Mouse (Mus musculus): ENCODE results near the gene Gm20695. TPM values are rescaled to one million over a fixed set of nuclear protein-coding genes. Genes with fewer than 3 reads are reported as not detected.

Gm20695 gene
- total RNA-seq, 2 experiments from 2014 or later = 0.91 TPM; not detected in 1

- no peak for DNase-seq (ENCODE audit: low spot score in 2 of 2)
- TF ChIP-seq CTCF (conservative IDR thresholded peaks at IDR 0.05) = no peak
- Histone ChIP-seq H3K27ac (no peak overlapping the region), H3K4me3 (no peak overlapping the region)
Measured at GRCm38 (mm10) chr16:3855776-3856175, 28.7 kb upstream of the Gm20695 start.

DNA sequence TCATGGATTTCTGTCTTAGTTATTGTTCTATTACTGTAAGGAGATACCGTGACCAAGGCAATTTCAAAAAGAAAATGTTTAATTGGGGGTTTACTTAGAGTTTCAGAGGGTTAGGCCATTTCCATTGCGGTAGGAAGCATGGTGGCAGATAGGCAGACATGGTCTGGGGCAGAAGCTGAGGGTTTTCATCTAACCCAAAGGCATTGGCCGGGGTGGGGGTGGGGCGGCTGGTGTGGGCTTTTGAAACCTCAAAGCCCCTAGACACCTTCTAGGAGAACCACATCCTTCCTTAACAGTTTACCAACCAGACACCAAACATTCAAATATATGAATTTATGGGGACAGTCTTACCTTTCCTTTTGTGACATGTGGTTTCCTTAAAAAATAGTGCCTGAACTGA, 25.2 kb upstream of the Gm20695 start:
- Histone ChIP-seq H3K4me3 (no peak overlapping the region), H3K27ac (no peak overlapping the region)
- TF ChIP-seq CTCF (conservative IDR thresholded peaks at IDR 0.05) = no peak

GRCm38 (mm10) chr16:3871815-3872214, 12.6 kb upstream of the Gm20695 start:
- no peak for DNase-seq (ENCODE audit: low spot score in 2 of 2)
- Histone ChIP-seq H3K27ac (peak overlapping the region; percentile 63), H3K4me3 (peak overlapping the region; percentile 69)
- TF ChIP-seq CTCF (conservative IDR thresholded peaks at IDR 0.05) = no peak

More for the DNA sequence above, 25.2 kb upstream of the Gm20695 start:
- DNase-seq (ENCODE audit: low spot score in 2 of 2) = no peak

- DNase-seq (ENCODE audit: low spot score in 2 of 2) = peak; percentile 78 to 92
- Histone ChIP-seq H3K4me3 (peak within 1 kb of the TSS; percentile 69), H3K27ac (peak within 1 kb of the TSS; percentile 63)
- TF ChIP-seq CTCF (conservative IDR thresholded peaks at IDR 0.05) = 0 out of 2 replicates have a peak, but pooled peaks have one; percentile 10
Measured at GRCm38 (mm10) chr16:3872216-3873047, 12.0 kb upstream of the Gm20695 start, which contains the start of gene Naa60. TSS of gene Naa60 (plus strand) at chr16:3872375.

GRCm38 (mm10) chr16:3876346-3876745, 8.1 kb upstream of the Gm20695 start:
- no peak overlapping the region for H3K27ac ChIP-seq
- TF ChIP-seq CTCF (conservative IDR thresholded peaks at IDR 0.05) = no peak
- no peak for DNase-seq (ENCODE audit: low spot score in 2 of 2)
- no peak overlapping the region for H3K4me3 ChIP-seq

GRCm38 (mm10) chr16:3885065-3885670, 720 bp downstream of the Gm20695 start:
- DNase-seq (ENCODE audit: low spot score in 2 of 2) = no peak
- no peak for TF ChIP-seq CTCF (conservative IDR thresholded peaks at IDR 0.05)
- peak overlapping the region; percentile 99 for H3K27ac ChIP-seq
- H3K4me3 ChIP-seq = peak overlapping the region; percentile 79

GRCm38 (mm10) chr16:3891621-3892295, 7.3 kb downstream of the Gm20695 start:
- peak in 1 of 2 experiments; percentile 42 for DNase-seq (ENCODE audit: low spot score in 2 of 2)
- no peak overlapping the region for H3K27ac ChIP-seq
- H3K4me3 ChIP-seq = no peak overlapping the region
- no peak for TF ChIP-seq CTCF (conservative IDR thresholded peaks at IDR 0.05)

GRCm38 (mm10) chr16:3893739-3894138, 9.3 kb downstream of the Gm20695 start:
- DNase-seq (ENCODE audit: low spot score in 2 of 2) = no peak
- H3K27ac ChIP-seq = no peak overlapping the region
- no peak for TF ChIP-seq CTCF (conservative IDR thresholded peaks at IDR 0.05)
- no peak overlapping the region for H3K4me3 ChIP-seq

- H3K4me3 ChIP-seq = no peak overlapping the region
- no peak for TF ChIP-seq CTCF (conservative IDR thresholded peaks at IDR 0.05)
- peak overlapping the region; percentile 9 for H3K27ac ChIP-seq
- no peak for DNase-seq (ENCODE audit: low spot score in 2 of 2)
Measured at GRCm38 (mm10) chr16:3895173-3895792, 10.8 kb downstream of the Gm20695 start.

GRCm38 (mm10) chr16:3896046-3896445, 11.6 kb downstream of the Gm20695 start:
- Histone ChIP-seq H3K27ac (no peak overlapping the region), H3K4me3 (no peak overlapping the region)
- DNase-seq (ENCODE audit: low spot score in 2 of 2) = no peak
- TF ChIP-seq CTCF (conservative IDR thresholded peaks at IDR 0.05) = no peak

- no peak for TF ChIP-seq CTCF (conservative IDR thresholded peaks at IDR 0.05)
- no peak overlapping the region for H3K27ac ChIP-seq
- DNase-seq (ENCODE audit: low spot score in 2 of 2) = no peak
Measured at GRCm38 (mm10) chr16:3896553-3896952, 12.1 kb downstream of the Gm20695 start.

DNA sequence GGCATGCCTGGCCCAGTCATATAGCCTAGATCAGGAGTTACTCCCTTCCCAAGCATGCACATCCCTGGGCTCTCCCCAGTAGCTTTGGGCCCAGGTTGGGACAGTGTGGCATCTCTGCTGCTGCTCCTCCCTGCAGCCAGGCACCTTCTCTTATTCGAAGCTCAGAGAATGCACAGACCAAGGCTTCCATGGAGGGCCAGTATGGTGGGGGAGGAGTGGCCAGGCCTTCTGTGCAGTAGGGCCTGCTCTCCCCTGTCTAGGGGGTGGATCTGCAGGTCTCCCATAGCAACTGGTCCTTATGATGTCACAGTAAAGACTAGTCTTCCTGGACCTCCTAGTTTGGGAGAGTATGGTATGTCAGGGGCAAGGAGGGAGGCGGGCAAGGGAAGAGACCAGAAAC, 23.0 kb downstream of the Gm20695 start:
- H3K4me3 ChIP-seq = no peak overlapping the region
- no peak for DNase-seq (ENCODE audit: low spot score in 2 of 2)
- H3K27ac ChIP-seq = no peak overlapping the region
- no peak for TF ChIP-seq CTCF (conservative IDR thresholded peaks at IDR 0.05)

More at GRCm38 (mm10) chr16:3896553-3896952, 12.1 kb downstream of the Gm20695 start:
- no peak overlapping the region for H3K4me3 ChIP-seq

Data from layer of hippocampus, adult 2 months (tissue).